Mouse (Mus musculus) c-Kit-positive CD71-positive TER-119-positive erythroid progenitor cells, embryonic 14.5 days (primary cell): Measurements from ENCODE around the gene Krtap8-1.

Experiments used
- DNase-seq: peaks from one replicate; pipeline ENCODE4 v3.0.0-alpha.2; 2013; ENCODE audit warnings: low spot score

Gene Krtap8-1

GRCm38 (mm10) chr16:89487852-89488251 is at the start of gene Krtap8-1:
Krtap8-1 (minus strand) TSS chr16:89487952.
- no peak for DNase-seq

GRCm38 (mm10) chr16:89537349-89537748 is 49.6 kb upstream of the Krtap8-1 start:
- no peak for DNase-seq

DNA sequence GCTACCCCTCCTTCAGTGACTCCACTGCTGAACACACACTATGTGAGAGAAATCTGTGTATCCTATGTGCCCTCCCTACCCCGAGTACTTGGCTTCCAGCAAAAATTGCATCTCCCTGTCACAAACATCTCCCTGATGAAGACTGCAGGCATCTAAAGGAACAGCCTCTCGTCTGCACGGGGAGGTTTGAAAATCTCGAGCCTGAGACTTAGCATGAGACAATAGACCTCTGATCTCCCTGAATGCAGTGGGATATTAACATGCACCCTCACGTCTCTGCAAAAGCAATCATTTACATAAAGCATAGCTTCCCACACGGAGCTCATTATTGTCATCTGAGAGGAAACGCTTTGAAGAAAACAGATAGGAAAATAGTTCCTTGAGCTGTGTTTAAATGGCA is 42.8 kb upstream of the Krtap8-1 start:
- DNase-seq: no peak

GRCm38 (mm10) chr16:89529846-89530245 is 42.1 kb upstream of the Krtap8-1 start:
- DNase-seq: no peak

GRCm38 (mm10) chr16:89528380-89528779 is 40.6 kb upstream of the Krtap8-1 start:
- no peak for DNase-seq

- DNase-seq: no peak
These were observed 33.2 kb upstream of the Krtap8-1 start for GRCm38 (mm10) chr16:89520996-89521395.

DNA sequence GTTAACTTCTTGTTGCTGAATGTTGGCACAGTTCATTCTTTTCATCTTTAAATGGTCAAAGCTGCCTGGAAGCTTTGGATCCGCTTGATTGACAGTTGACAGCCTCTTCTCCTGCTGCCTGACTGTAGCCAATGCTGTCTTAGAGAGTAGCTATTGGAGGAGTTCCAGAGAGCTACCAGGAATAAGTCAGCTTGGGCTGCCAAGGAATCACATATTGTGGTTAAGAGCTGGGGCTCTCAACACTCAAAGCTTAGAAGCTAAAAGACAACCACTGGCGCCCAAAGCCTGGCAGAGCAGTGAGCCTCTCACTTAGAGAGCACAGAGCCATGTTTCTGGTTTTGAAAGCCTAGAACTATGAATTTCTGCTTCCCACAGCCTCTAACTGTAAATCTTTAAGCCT is 32.8 kb upstream of the Krtap8-1 start:
- DNase-seq: no peak

DNA sequence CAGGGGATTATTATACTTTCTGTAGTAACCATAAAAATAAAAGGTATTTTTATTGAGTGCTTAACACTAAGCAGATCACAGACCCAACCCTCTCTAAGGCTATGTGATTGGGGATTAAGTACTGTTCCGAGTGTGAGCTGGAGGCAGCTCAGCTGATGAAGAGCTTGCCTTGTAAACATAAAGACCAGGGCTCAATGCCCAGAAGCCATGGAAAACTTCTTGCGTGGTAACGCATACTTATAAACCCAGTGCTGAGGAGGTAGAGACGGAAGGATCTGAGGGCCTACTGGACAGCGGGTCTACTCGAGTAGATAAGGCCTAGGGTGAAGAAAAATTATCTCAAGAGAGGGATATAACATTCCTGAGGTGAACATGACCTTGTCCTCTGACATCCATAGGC is 32.3 kb upstream of the Krtap8-1 start:
- no peak for DNase-seq

DNA sequence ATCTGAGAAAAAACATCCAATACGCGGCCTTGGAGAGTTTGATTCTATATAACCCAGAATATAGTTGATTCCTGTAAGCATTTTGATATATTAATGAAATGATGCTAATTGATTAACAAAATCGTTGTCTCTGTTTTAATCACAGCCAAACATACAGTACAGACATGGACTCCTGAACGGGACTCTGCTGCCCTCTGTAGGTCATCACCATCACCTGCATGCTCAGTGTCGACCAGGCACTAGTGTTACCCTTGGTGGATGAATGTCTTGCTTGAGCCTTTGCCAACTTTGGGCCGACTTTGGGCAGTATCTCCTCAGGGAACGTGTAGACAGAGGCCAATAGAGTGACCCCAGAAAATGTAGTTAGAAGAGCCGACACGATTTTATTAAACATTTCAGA is 29.9 kb upstream of the Krtap8-1 start:
- DNase-seq: peak; percentile 7

DNA sequence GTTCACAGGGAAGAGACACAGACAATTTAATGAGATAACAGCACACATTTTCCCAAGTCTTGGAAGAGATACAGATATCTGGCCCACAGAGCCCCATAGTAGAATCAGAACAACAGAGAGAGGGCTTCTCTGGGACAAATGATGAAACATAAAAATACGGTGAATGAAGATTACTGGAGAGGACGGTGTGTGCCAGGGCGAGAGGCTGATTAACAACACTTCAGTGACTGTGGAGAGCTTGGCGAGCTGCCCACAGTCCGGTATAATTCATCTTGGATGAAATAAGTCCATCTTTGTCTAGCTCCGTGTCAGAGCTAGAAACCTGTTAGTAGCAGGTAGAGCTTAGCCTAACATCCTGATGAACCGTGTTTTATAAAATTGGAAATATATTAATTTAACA is 25.7 kb upstream of the Krtap8-1 start:
- DNase-seq: no peak

GRCm38 (mm10) chr16:89508223-89508622 is 20.5 kb upstream of the Krtap8-1 start, which contains the start of gene Krtap7-1:
Krtap7-1 (minus strand) TSS chr16:89508323.
- no peak for DNase-seq

- no peak for DNase-seq
These were observed 15.8 kb upstream of the Krtap8-1 start for GRCm38 (mm10) chr16:89503571-89503970.

GRCm38 (mm10) chr16:89501870-89502269 is 14.1 kb upstream of the Krtap8-1 start:
- no peak for DNase-seq

DNA sequence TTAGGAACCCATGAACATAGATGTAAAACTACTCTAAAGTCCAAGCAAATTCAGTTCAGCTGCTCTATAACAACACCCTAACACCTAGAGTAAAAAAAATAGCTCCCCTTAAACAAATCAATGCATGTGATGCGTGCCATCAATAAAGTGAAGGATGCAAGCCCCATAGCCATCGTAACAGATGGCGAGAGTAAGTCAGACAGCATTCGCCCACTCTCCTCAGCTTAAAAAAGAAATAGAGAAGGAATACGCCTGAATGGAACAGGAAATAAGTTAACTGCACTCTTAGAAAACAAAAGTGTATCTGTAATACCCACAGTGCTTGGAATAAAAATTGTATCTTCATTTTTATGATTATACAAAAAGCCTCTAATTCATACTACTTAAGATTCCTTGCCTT is 9.2 kb upstream of the Krtap8-1 start:
- DNase-seq: no peak

- no peak for DNase-seq
These were observed 7.8 kb upstream of the Krtap8-1 start for GRCm38 (mm10) chr16:89495394-89496153.

- no peak for DNase-seq
These were observed 10.0 kb downstream of the Krtap8-1 start for GRCm38 (mm10) chr16:89477679-89478314.

- no peak for DNase-seq
These were observed 26.6 kb downstream of the Krtap8-1 start for GRCm38 (mm10) chr16:89461189-89461588.
